Mouse (Mus musculus) cerebellum, adult 8-10 months (tissue): ENCODE data around the gene Dst.
A peak's percentile ranks its signal among the peaks of the same experiment; 100 is the strongest.

ENCODE experiments used
- DNase-seq: peaks from one replicate; pipeline ENCODE4 v3.0.0; 2022

Gene Dst

DNA sequence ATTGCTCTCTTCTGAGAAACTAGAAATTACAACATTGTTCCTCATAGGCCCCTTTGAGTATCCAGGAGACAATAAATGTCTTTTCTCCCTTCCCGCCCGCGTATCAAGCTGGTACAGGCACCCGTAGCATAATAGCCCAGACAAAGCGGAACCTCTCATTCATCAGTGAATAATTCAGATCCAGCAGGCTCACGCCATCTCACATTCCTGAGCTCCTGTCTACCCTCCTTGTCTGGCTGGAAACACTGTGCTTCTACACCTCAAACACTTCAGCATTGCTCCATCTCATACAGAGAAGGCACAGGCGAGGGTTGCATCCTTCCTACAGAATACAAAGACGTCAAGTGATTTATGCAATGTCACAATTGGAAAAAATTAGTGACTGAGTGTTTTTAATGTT is 23.8 kb downstream of the Dst start:
- DNase-seq = no peak

- DNase-seq = no peak
Measured at GRCm38 (mm10) chr1:33932196-33932595, 24.2 kb downstream of the Dst start.

DNA sequence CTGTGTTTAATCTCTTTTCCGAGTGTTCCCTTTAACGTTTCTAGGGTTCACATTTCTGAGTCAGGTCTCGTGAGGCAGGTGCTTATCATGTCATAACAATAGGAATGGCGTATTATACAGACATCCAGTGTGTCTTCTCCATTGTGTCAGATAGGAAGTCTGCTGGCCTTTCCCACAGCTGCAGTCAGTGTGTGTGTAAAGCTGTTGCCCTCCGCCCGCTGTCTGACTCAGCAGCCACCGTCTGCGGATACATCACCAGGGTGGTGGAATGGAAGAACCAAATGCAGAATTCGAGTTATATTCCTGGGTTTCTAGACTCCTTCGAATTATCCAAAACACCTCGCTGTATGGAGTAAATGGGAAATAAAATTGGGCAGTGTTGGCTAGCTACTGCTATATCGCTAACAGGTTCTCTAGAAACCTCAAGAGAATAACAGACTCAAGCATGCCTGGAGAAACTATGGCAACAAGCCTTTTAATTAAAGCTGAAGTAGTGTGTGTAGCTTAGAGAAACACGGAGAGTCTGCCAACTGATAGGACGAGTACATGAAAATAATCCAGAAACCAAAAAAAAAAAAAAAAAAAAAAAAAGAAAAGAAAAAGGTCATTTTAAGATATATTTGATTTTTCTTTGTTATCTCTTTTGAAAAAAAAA is 24.9 kb downstream of the Dst start:
- DNase-seq = no peak

DNA sequence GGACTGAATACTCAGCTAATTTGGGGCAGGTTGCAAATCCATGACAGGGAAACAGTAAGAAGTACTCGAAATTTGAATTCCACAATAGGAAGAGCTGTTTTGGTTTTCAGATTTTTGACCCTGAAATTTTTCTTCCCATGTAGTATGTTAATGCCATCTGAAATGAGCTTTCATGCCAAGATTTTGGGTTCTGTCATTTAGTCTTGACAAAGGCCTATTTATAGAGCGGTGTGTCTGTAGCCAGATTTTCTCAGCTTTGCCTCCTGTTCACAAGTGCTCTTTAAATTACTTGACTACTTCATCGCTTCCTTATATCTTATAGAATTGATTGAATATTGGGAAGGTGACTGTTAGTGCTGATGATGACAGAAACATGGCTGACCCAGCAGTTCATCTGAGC is 27.9 kb downstream of the Dst start:
- no peak for DNase-seq

DNA sequence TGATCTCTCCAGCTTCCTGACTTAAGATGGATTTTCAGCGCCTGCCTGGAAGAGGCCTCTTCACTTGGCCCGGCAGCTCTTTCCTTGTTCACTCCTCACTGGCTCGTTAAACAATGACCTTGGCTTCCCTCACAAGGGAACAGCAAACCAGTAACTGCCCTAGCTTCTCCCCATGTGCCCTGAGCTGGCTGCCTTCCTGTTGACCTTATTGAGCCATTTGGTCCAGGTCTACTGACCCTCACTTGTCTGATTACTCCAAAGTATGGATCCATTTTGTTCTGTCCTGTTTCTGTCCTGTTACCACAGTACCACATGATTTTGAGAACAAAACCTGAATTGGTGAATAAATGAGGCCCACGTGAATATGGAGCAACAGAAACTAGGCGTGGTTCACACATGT is 31.8 kb downstream of the Dst start:
- no peak for DNase-seq

DNA sequence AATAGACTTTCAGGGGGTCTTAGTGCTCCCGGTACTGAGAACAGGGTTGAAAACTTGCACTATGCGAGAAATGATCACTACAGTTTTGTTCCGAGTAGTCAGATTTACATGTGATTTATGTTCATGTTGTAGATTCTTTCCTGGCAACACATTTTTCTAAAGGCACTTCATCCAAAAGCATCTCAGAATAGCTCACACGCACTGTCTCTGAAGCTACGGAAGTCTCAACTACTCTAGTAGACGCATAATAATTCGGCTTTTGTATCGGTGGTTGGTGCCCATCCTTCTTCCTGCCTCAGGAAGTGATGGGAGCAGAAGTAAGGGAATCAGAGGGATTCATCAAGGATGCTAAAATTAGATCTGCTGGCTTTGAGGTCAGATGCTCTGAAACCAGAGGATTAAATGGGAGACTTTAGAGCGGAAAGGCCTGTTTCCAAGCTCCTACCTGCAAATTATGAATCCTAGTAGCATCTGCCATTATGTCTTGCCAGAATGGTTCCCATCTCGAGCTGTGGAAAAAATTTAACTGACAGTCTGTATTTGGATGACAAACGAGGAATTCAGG is 32.4 kb downstream of the Dst start:
- DNase-seq = no peak

DNA sequence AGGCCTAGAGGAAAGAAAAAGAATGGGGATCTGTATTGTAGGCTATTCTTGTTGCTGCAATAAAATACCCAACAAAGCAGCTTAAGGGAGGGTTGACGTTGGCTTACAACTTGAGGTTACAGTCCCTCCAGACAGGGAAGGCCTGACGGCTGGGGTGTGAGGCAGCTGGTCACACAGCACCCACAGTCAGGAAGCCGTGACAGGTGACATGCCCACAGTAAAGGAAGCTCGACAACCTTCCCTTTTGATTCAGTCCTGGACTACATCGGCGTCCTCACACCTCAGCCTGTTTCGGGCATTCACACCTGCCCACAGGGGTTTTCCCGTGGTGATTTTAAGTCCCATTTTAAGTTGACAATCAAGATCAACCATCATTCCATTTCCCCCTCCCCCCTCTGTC is 34.6 kb downstream of the Dst start:
- DNase-seq = no peak

DNA sequence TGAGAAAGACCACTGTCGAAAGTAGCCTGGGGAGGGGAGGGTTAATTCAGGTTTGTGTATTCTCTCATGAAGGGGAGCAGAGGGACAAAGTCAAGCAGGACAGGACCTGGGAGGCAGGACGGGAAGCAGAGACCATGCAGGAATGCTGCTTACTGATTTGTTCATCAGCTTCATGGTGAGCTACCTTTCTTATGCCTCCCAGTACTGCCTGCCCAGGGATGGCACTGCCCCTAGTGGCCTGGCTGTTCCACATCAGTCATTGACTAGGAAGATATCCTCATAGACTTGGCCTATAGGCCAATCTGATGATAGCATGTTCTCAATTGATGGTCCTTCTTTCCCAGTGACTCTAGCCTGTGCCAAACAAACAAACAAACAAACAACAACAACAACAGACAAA is 35.9 kb downstream of the Dst start:
- no peak for DNase-seq

GRCm38 (mm10) chr1:33944977-33945750 is 37.1 kb downstream of the Dst start:
- DNase-seq = no peak

DNA sequence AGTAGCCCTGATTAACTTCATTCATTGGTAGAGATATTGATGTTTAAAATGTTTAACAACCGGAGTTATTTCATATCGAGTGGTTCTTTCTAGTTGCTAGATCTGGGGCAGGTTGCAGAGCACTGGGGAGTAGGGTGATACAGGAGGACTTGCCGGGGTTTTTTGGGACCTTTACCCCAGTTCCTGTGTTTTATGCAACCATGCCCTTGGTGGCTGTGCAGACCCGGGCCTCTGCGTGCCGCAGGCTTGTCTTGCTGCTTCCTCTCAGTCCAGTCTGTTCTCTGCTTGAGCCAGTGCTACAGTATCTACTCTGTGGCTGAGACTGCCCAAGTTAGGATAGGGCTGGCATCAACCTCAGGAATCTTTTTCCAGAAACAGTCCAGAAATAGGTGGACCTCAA is 37.7 kb downstream of the Dst start:
- DNase-seq = no peak

DNA sequence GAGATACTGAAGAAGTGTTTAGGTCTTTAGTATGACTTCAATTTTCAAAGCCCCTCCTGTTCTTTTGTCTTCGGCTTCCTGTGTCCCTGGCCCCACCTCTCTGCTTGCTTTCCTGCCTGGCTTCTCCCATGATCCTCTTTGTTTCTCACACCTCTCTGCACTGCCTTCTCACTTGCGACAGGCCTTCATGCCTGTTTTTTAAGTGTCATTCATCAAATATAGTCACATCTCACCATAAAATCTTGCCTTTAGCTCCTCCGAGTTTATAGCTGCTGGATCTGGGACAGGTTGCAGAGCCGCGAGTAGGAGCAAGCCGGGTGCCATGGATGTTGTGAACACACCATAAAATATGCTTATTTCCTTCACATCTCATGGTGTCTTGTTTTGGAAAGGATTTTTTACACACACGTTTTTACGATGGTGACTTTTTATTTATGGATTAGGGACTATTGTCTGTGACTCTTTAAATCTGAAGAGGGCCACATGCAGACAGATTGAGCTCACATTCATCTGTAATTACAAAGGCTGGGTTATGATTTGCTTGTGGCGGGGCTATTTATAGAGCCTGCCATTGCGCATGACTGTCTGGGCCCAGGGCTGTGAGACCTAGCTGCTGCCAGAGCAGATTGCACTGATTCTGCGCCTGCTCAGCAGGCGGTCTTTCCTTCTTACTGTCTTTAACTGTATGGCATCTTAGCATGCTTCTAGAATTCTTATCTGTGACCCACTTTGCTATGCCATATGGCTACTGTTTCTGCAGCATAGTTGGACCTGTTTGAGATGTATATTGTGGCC is 38.8 kb downstream of the Dst start:
- DNase-seq = peak; percentile 81

DNA sequence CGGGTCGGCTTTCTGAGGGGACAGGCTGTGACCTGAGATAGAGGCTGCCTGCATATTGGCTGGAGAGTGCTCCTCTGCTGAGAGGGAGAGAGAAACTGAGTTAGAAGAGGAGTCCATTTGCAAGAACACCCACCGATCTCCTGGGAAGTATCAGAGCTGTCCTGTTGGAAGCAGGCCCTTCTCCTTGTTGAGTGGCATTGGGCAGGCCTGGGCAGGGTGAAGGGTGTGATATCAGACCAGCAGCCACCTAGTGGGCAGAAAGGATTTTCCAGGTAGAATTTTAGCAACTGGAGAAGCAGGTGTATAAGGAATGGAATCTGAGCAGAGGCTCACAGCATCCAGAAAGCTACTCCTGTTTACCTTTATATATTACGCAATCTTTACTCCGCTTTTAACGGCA is 39.8 kb downstream of the Dst start:
- DNase-seq = peak; percentile 56

GRCm38 (mm10) chr1:33948511-33948910 is 40.5 kb downstream of the Dst start:
- DNase-seq = no peak

GRCm38 (mm10) chr1:33955626-33956025 is 47.6 kb downstream of the Dst start:
- DNase-seq = no peak

- no peak for DNase-seq
Measured at GRCm38 (mm10) chr1:33960439-33960838, 52.4 kb downstream of the Dst start.

GRCm38 (mm10) chr1:33964643-33965042 is 56.6 kb downstream of the Dst start:
- DNase-seq = peak; percentile 72

GRCm38 (mm10) chr1:33965824-33966223 is 57.8 kb downstream of the Dst start:
- no peak for DNase-seq

DNA sequence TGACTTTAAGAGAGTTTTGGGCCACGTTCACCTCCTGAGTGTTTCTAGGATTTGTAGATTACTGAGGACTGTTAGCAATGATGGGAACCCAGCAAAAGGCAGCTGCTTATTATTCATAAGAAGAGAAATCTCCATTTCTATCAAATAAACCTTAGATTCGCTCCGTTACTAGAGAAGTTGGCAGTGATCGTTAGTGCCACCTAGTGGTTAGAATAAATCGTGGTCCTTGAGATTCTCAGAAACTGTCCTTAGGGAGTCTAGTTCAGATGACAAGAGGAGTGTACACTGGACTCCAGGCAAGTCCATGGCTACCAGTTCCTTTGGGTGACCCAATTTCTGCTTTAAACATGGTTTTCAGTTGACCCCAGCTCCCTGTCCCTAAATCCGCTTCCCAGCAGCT is 58.3 kb downstream of the Dst start:
- peak; percentile 58 for DNase-seq

DNA sequence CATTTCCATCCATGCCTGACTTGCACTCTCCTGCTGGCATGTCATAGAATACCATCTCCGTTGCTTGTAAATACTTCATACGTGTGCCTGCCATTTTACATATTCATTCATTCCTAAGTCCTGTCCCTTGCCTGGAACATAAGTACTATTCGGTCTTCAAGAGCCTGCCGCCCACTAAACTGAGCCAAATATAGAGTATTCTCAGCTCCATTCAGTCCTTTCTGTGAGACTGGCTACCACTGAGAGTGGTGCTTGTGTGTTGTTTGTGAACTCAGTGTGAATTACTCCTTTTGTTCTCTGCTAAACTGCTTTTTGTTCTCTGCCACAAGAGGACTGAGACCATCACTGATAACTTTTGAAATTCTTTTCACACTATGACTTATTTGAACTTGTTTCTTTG is 59.2 kb downstream of the Dst start:
- no peak for DNase-seq

GRCm38 (mm10) chr1:33969910-33970309 is 61.9 kb downstream of the Dst start:
- no peak for DNase-seq

DNA sequence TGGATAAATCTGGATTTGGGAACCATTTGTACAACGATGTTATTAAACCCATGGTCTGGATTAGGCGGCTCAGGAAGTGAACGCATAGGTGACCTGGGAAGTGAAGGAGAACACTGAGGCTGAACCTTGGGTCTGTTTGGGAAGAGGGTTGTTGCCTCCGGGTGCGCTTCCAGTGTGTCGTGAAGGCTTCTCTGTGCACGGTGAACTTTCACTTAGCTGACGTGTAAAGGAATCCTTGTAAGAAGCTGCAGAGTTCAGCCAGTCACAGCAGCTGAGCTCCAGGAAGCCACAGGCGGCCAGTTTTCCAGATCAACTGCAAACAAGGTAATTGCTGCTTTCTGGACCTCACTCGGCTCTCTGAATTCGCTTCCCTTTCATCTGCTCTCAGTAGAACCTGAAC is 66.4 kb downstream of the Dst start:
- DNase-seq = no peak

GRCm38 (mm10) chr1:33975333-33975732 is 67.3 kb downstream of the Dst start:
- no peak for DNase-seq

DNA sequence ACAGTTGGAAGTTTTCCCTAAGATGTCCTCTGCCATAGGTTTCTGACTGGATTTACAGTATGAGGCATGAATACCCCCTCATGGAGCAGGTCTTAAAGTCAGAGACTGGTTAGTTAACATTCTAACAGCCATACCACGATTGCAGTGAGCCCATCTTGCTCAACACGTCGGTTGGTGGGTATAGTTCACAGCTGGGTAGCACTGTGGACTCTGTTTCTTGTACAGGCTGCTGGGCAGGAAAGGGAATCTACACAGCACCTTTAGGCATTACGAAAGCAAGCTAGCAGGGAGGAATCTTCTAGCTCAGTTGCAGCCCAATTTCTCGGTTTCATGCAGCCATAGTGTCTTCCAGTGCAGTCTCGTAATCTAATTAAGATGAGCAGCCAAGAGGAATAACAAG is 69.8 kb downstream of the Dst start:
- no peak for DNase-seq

GRCm38 (mm10) chr1:33980420-33980819 is 72.4 kb downstream of the Dst start:
- DNase-seq = no peak
